Mouse (Mus musculus): ENCODE results near the gene Lsamp.

GRCm38 (mm10) chr16:40685531-40685930 is 701.4 kb downstream of the Lsamp start:
- TF ChIP-seq CTCF (IDR thresholded peaks at IDR 0.05; ENCODE audit: low read depth) (no peak), EP300 (IDR thresholded peaks at IDR 0.05; ENCODE audit: low read depth) (no peak)
